Mouse (Mus musculus) myocyte (in vitro differentiated cells): ENCODE measurements around the gene Scd2. TPM values are rescaled to one million over a fixed set of nuclear protein-coding genes. Genes with fewer than 3 reads are reported as not detected.
"Not testable (repeated sequence)": the region's sequence is repeated elsewhere in the genome, so short reads cannot be mapped to it uniquely, and the experiment has no call there.

ENCODE experiments used
- H3K27me3 ChIP-seq: one replicate; pipeline ENCODE4 v1.6.1; 2011; ENCODE audit not compliant: control insufficient read depth, insufficient read depth, insufficient read length
- H3K36me3 ChIP-seq: one replicate; pipeline ENCODE4 v1.6.1; 2011; ENCODE audit not compliant: control insufficient read depth, insufficient read depth
- H3K4me2 ChIP-seq: one replicate; pipeline ENCODE4 v1.6.1; 2011; ENCODE audit warnings: low read depth, control low read depth
- H3K4me3 ChIP-seq: one replicate; pipeline ENCODE4 v1.5.1; 2011; ENCODE audit warnings: mild to moderate bottlenecking, control low read depth, moderate library complexity
- H3K79me2 ChIP-seq: one replicate; pipeline ENCODE4 v1.6.1; 2011; ENCODE audit not compliant: control insufficient read depth, insufficient read depth
- H3ac ChIP-seq: one replicate; pipeline ENCODE4 v1.6.1; 2011; ENCODE audit not compliant: control insufficient read depth, insufficient read length
- CEBPB ChIP-seq: IDR thresholded peaks from 2 replicates; pipeline ENCODE4 v1.6.1; 2011; ENCODE audit warnings: mild to moderate bottlenecking, moderate library complexity; ENCODE audit not compliant: poor library complexity, insufficient read depth, severe bottlenecking
- E2F4 ChIP-seq: IDR thresholded peaks from one replicate; pipeline ENCODE4 v1.6.1; 2011; ENCODE audit warnings: mild to moderate bottlenecking, control low read depth, moderate library complexity; ENCODE audit not compliant: insufficient read depth
- MAX ChIP-seq: IDR thresholded peaks from one replicate; pipeline ENCODE4 v1.6.1; 2011; ENCODE audit warnings: low read depth, mild to moderate bottlenecking, control low read depth
- MYOG ChIP-seq, 3 experiments: IDR thresholded peaks; one replicate each; pipeline ENCODE4 v1.6.1; 2011; ENCODE audit warnings: control low read depth in 2 of 3, low read depth in 2 of 3, mild to moderate bottlenecking in 2 of 3; ENCODE audit not compliant: insufficient read length in 2 of 3, control insufficient read depth in 1 of 3, insufficient read depth in 1 of 3
- POLR2A ChIP-seq: IDR thresholded peaks from one replicate; pipeline ENCODE4 v1.6.1; 2011; ENCODE audit warnings: low read depth, mild to moderate bottlenecking, control low read depth, moderate library complexity; ENCODE audit not compliant: insufficient read length
- POLR2AphosphoS2 ChIP-seq: IDR thresholded peaks from one replicate; pipeline ENCODE4 v1.6.1; 2011; ENCODE audit warnings: low read depth, control low read depth; ENCODE audit not compliant: insufficient read length
- SRF ChIP-seq: IDR thresholded peaks from one replicate; pipeline ENCODE4 v1.6.1; 2011; ENCODE audit warnings: low read depth; ENCODE audit not compliant: control insufficient read depth, insufficient read length
- TCF3 ChIP-seq: IDR thresholded peaks from one replicate; pipeline ENCODE4 v1.6.1; 2011; ENCODE audit warnings: low read depth, control low read depth; ENCODE audit not compliant: insufficient read length
- USF1 ChIP-seq: IDR thresholded peaks from one replicate; pipeline ENCODE4 v1.6.1; 2011; ENCODE audit warnings: low read depth, mild to moderate bottlenecking, control low read depth, moderate library complexity
- polyA plus RNA-seq: library from polyadenylated mRNA; unstranded; fragments of >200 nt; fragmentation: generic; extraction: Trizol; gene quantifications from one replicate; pipeline ENCODE4 v1.2.1, GENCODE M21; 2012; ENCODE audit warnings: missing spikeins

Scd2 gene
- polyA plus RNA-seq, 1 experiment, result 868 TPM

DNA sequence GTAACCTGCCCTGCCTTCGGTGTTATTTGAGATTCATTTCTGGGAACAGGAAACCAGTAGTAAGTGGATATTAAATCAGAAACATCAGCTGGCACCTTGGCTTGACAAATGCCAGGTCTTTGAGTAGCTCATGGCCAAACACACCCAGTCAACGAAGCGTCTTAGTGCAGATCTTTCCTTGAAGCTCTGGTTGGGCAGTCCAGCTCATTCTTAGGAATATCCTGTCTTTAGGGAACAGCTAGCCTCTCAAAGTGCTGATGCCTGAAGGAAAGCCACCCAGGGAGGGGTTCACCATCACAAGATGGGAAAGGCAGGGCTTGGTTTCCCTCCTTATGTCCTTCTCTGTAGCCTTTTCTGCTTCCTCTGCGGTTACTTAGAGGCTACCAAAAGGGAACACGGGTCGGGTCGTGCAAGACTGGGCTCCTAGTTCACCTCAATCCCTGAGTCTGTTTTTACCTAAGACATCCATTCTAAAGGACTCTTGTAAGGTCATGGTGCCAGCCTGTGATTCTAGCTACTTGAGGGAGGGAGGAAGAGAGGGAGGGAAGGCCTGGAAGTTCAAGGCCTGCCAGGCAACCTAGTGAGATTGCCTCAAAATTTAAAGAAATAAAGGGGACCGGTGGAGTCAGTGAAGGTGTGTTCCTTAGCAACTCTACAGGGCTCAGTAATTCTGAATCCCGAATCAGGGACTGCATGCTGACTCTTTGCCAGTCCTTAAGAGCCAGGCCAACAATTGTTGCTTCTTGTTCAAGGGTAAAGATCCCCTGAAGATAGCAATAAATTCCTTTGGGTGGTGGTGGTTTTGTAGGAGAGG is 13.8 kb downstream of the Scd2 start:
- Histone ChIP-seq H3K4me2 (peak overlapping the region; percentile 14), H3K79me2 (peaks cover 42% of the 10 kb centered on the region)

DNA sequence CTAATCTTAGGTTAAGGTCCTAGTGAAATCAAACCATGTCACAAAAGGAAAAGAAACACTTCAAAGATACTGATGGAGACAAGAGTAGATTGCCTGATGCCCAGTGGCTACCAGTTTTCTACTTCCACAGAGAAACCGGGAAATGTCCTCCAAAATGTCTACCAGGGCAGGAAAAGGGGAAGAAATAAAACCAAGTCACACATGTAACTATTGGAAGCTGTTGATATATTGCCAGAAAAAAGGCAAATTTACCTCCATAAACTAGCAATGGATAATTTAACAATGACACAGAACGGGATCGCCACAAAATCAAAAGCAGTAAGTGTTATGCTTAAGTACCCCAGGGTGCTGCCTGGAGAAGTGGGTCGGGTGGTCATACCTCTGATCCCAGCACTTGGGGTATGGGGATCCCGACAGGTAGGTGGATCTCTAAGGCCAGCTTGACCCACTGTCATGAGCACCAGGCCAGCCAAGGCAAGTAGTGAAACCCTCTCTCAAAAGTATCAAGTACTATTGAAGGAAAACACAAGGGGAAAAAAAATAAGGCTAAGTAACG is 14.5 kb downstream of the Scd2 start:
- Histone ChIP-seq H3K36me3 (peaks cover 59% of the 10 kb centered on the region), H3K27me3 (no peaks in the 10 kb centered on the region), H3K4me3 (no peak overlapping the region), H3ac (no peak overlapping the region), H3K4me2 (peak overlapping the region; percentile 14), H3K79me2 (peaks cover 35% of the 10 kb centered on the region)
- TF ChIP-seq POLR2AphosphoS2, result peak; percentile 90
- TF ChIP-seq TCF3, result no peak
- no peak for TF ChIP-seq E2F4
- peak; percentile 43 for TF ChIP-seq POLR2A
- TF ChIP-seq MYOG (IDR thresholded peaks at IDR 0.05; ENCODE audit: control insufficient read depth in 1 of 3, insufficient read depth in 1 of 3, insufficient read length in 2 of 3, low read depth in 2 of 3), result no peak
- no peak for TF ChIP-seq USF1

More for the DNA sequence above, 13.8 kb downstream of the Scd2 start:
- TF ChIP-seq POLR2AphosphoS2, result peak; percentile 47
- no peak for TF ChIP-seq CEBPB
- no peak for TF ChIP-seq SRF
- H3K4me3 ChIP-seq, result no peak overlapping the region
- H3K27me3 ChIP-seq, result no peaks in the 10 kb centered on the region
- H3ac ChIP-seq, result no peak overlapping the region
- peaks cover 65% of the 10 kb centered on the region for H3K36me3 ChIP-seq

DNA sequence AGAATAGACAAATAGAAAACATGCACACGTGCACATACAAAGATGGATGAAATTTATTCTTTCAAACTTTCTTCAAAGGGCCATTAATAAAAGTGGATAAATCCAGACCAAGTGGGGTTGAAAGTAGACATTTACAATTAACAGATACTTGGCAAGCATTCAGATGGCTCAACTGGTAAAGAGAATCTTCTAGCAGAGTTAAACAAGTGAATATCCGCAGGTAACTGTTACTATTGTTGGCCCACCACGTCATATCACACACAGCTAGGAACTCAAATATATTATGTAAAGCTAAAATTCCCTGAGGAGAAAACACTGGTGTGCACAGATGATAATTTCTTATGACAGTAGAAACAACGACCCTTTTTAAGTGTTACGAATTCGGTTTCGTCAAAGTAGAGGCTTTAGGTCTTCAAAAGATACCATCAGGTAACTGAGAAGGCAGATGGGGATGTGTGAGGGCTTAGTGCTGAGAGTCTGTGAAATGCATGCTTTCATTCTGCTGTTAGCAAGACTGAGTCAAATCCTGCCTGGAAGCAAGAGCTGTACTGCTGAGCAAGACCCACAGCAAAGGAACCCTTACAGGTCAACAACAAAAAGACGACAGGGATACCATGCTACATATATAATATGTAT is 15.3 kb downstream of the Scd2 start:
- H3K36me3 ChIP-seq, result peaks cover 51% of the 10 kb centered on the region
- H3K79me2 ChIP-seq, result peaks cover 28% of the 10 kb centered on the region
- H3ac ChIP-seq, result no peak overlapping the region
- H3K4me3 ChIP-seq, result no peak overlapping the region
- H3K4me2 ChIP-seq, result no peak overlapping the region
- no peaks in the 10 kb centered on the region for H3K27me3 ChIP-seq
- TF ChIP-seq TCF3 (no peak), POLR2AphosphoS2 (peak; percentile 86), CEBPB (no peak)

DNA sequence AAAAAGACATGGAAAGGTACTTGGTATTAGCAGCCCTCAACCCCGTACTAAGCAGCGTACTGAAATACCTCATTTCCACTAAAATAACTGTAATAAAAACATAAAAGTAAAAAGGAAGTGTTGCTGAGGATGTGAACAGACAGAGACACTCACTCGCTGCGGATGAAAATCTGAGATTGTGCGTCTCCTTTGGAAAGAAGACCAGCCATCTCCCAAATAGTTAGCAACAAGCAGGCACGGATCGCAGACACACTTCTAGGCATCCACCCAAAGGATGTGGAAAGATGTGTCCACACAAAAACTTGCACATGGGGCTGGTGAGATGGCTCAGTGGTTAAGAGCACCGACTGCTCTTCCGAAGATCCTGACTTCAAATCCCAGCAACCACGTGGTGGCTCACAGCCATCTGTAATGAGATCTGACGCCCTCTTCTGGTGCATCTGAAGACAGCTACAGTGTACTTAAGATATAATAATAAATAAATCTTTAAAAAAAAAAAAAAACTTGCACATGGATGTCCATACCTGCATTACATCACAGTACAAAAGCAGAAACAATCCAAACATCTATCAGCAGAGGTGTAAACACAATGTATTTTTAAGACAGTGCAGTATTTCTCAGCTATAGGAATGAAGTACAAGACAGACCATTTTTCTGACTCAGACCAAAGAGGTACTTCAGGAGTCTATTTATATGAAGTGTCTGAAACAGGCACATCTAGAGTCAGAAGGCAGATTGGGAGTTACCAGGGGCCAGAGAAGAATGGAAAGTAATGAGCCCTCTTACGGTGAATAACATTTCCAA is 16.1 kb downstream of the Scd2 start:
- Histone ChIP-seq H3K36me3 (peaks cover 43% of the 10 kb centered on the region), H3ac (no peak overlapping the region), H3K4me3 (no peak overlapping the region), H3K4me2 (no peak overlapping the region), H3K79me2 (peaks cover 20% of the 10 kb centered on the region), H3K27me3 (no peaks in the 10 kb centered on the region)
- TF ChIP-seq TCF3, result no peak
- peak; percentile 77 for TF ChIP-seq POLR2AphosphoS2
- TF ChIP-seq POLR2A, result peak; percentile 32

DNA sequence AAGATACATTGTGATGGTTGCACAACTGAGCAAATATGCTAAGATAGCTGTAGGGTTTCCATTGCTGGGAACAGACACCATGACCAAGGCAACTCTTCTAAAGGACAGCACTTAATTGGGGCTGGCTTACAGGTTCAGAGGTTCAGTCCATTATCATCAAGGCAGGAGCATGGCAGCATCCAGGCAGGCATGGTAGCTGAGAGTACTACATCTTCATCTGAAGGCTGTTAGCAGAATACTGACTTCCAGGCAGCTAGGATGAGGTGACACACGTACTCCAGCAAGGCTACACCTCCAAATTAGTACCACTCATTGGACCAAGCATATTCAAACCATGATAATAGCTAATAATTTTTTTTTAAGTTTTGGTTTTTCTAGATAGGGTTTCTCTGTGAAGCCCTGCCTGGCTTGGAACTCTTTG is 16.7 kb downstream of the Scd2 start:
- Histone ChIP-seq H3K4me2 (peak overlapping the region; percentile 63), H3K36me3 (peaks cover 37% of the 10 kb centered on the region), H3K79me2 (peaks cover 14% of the 10 kb centered on the region)
- H3K4me3 ChIP-seq, H3ac ChIP-seq, H3K27me3 ChIP-seq: not testable (repeated sequence)
- TF ChIP-seq POLR2AphosphoS2, result peak; percentile 75
- 0 out of 2 replicates have a peak, but pooled peaks have one; percentile 12 for TF ChIP-seq CEBPB

DNA sequence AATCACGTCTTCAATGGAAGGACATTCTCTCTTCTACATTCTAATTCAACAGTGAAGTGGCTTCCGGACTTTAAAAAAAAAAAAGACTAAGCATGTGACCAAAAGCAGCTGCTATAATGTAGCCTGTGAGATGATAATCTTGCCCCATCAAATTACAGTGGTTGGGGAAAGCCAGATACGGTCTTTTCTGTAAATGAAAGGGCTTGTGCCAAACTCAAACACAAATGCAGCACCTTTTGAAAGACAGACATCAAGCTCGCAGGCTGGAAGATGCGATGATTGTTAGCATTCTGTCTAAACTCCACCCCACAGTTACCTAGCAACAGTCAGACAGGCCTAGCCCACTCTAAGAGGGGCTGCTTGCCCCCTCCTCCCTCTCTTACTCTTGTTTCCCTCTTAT is 17.3 kb downstream of the Scd2 start:
- Histone ChIP-seq H3K4me2 (peak overlapping the region; percentile 63), H3ac (no peak overlapping the region), H3K27me3 (no peaks in the 10 kb centered on the region), H3K36me3 (peaks cover 30% of the 10 kb centered on the region), H3K79me2 (peaks cover 7% of the 10 kb centered on the region), H3K4me3 (no peak overlapping the region)
- peak; percentile 61 for TF ChIP-seq USF1
- no peak for TF ChIP-seq CEBPB
- TF ChIP-seq MAX, result no peak
- TF ChIP-seq MYOG (IDR thresholded peaks at IDR 0.05; ENCODE audit: control insufficient read depth in 1 of 3, insufficient read depth in 1 of 3, insufficient read length in 2 of 3, low read depth in 2 of 3), result peak in 1 of 3 experiments; percentile 45
- TF ChIP-seq POLR2AphosphoS2, result peak; percentile 71
